Mouse (Mus musculus) neutrophil, adult 59 days (primary cell): ENCODE measurements around the gene Fdx1l. TPM values are rescaled to one million over a fixed set of nuclear protein-coding genes. Genes with fewer than 3 reads are reported as not detected.

Source experiments
- total RNA-seq, 2 experiments: library from RNA; stranded (reverse); gene quantifications; 1 replicate in 1 of 2; 2 replicates in 1 of 2; pipeline ENCODE4 v1.2.4; 2023

The Fdx1l gene
- 1 to 10 TPM; 6.5 to 6.9 TPM for total RNA-seq

GRCm38 (mm10) chr9:21073044-21073840, at the start of gene Fdx1l, which contains the start of gene Gm49373:
Fdx1l (minus strand) TSS chr9:21073614.
Gm49373 (minus strand) TSS chr9:21073096.

GRCm38 (mm10) chr9:21091707-21092320, 18.4 kb upstream of the Fdx1l start, which contains the start of the genes Gm38431 and Raver1:
Gm38431 (minus strand) TSS chr9:21091997.
Raver1 (minus strand) TSS chr9:21092008.

GRCm38 (mm10) chr9:21067006-21067684, 6.3 kb downstream of the Fdx1l start, which contains the start of gene Zglp1:
Zglp1 (minus strand) TSS chr9:21067093.

GRCm38 (mm10) chr9:21031896-21032351, 41.5 kb downstream of the Fdx1l start, which contains the start of gene Icam5:
Icam5 (plus strand) TSS chr9:21032073.

GRCm38 (mm10) chr9:21029291-21030054, 43.9 kb downstream of the Fdx1l start, which contains the start of gene Icam4:
Icam4 (plus strand) TSS chr9:21029373.

Other genes with a start within 250 kb of the Fdx1l start
- 1 to 10 TPM; 5.6 to 6.5 TPM for gene A230050P20Rik, start 205.0 kb downstream of the Fdx1l start, total RNA-seq
- gene Angptl6, start 193.9 kb downstream of the Fdx1l start, total RNA-seq, result 1 to 10 TPM in 1 of 2 experiments, under 1 TPM in 1; 0.22 to 1.0 TPM
- 10 to 100 TPM; 25.9 to 32.1 TPM for gene Ppan, start 185.4 kb downstream of the Fdx1l start, total RNA-seq
- 10 to 100 TPM; 74.2 to 83.2 TPM for gene Eif3g, start 175.0 kb downstream of the Fdx1l start, total RNA-seq
- gene Dnmt1, start 113.7 kb downstream of the Fdx1l start, total RNA-seq, result 100 to 1,000 TPM; 108 to 111 TPM
- gene S1pr2, start 96.8 kb downstream of the Fdx1l start, total RNA-seq, result 1 to 10 TPM; 5.7 to 7.9 TPM
- 10 to 100 TPM; 31.9 to 42.1 TPM for gene Mrpl4, start 70.9 kb downstream of the Fdx1l start, total RNA-seq
- 10 to 100 TPM; 16.2 to 16.3 TPM for gene Icam1, start 57.6 kb downstream of the Fdx1l start, total RNA-seq
- 1 to 10 TPM; 2.4 to 4.5 TPM for gene Icam4, start 44.2 kb downstream of the Fdx1l start, total RNA-seq
- not detected for gene Icam5, start 41.5 kb downstream of the Fdx1l start, total RNA-seq
- not detected for gene Zglp1, start 6.5 kb downstream of the Fdx1l start, total RNA-seq
- under 1 TPM; 0.22 to 0.29 TPM for gene Gm49373, start 518 bp downstream of the Fdx1l start, total RNA-seq
- gene Gm38431, start 18.4 kb upstream of the Fdx1l start, total RNA-seq, result 1 to 10 TPM; 1.5 to 2.5 TPM
- 10 to 100 TPM; 49.1 to 62.5 TPM for gene Raver1, start 18.4 kb upstream of the Fdx1l start, total RNA-seq
- 10 to 100 TPM; 40.0 to 51.1 TPM for gene Tyk2, start 57.6 kb upstream of the Fdx1l start, total RNA-seq
- 10 to 100 TPM; 69.5 to 82.3 TPM for gene Cdc37, start 76.4 kb upstream of the Fdx1l start, total RNA-seq
- gene Pde4a, start 92.1 kb upstream of the Fdx1l start, total RNA-seq, result 1 to 10 TPM; 5.0 to 7.1 TPM
- 10 to 100 TPM; 27.2 to 28.5 TPM for gene Keap1, start 165.7 kb upstream of the Fdx1l start, total RNA-seq
- gene S1pr5, start 174.8 kb upstream of the Fdx1l start, total RNA-seq, result 1 to 10 TPM; 2.2 to 2.4 TPM
- gene Atg4d, start 191.7 kb upstream of the Fdx1l start, total RNA-seq, result 10 to 100 TPM; 45.6 to 49.8 TPM
- 10 to 100 TPM; 82.2 to 87.7 TPM for gene Kri1, start 214.4 kb upstream of the Fdx1l start, total RNA-seq
- 100 to 1,000 TPM; 121 to 129 TPM for gene Cdkn2d, start 217.8 kb upstream of the Fdx1l start, total RNA-seq
- gene Ap1m2, start 238.7 kb upstream of the Fdx1l start, total RNA-seq, result 1 to 10 TPM; 3.2 to 3.7 TPM
- 100 to 1,000 TPM; 130 to 143 TPM for gene Slc44a2, start 247.1 kb upstream of the Fdx1l start, total RNA-seq